Mouse (Mus musculus) small intestine, adult 10 weeks (tissue): ENCODE results near the gene Tbcc. TPM values are rescaled to one million over a fixed set of nuclear protein-coding genes. Genes with fewer than 3 reads are reported as not detected.

Source experiments
- polyA plus RNA-seq: library from polyadenylated mRNA; stranded (reverse); fragments of 350-450 nt; fragmentation: Illumina TruSeq; extraction: RNeasy Lipid Tissue Mini Kit (QIAGEN cat#74804); gene quantifications from one replicate; pipeline ENCODE4 v1.2.3, GENCODE M21; 2014; ENCODE audit warnings: low replicate concordance

Gene Tbcc
- polyA plus RNA-seq, result 0.52 TPM

GRCm38 (mm10) chr17:46890116-46890815, at the start of gene Tbcc:
Tbcc (plus strand) TSS chr17:46890684.

GRCm38 (mm10) chr17:46857903-46858748, 32.4 kb upstream of the Tbcc start, which contains the start of gene Bicral:
Bicral (minus strand) TSS chr17:46858482.

GRCm38 (mm10) chr17:46910186-46910585, 19.7 kb downstream of the Tbcc start, which contains the start of gene Prph2:
Prph2 (plus strand) TSS chr17:46910459.

Other genes starting within 250 kb of the Tbcc start
- gene Klc4, start 244.7 kb upstream of the Tbcc start, polyA plus RNA-seq, result 0.33 TPM
- not detected for gene Mrpl2, start 244.5 kb upstream of the Tbcc start, polyA plus RNA-seq
- not detected for gene Cul7, start 240.3 kb upstream of the Tbcc start, polyA plus RNA-seq
- 2.2 TPM for gene Rrp36, start 216.3 kb upstream of the Tbcc start, polyA plus RNA-seq
- gene Mea1, start 211.9 kb upstream of the Tbcc start, polyA plus RNA-seq, result 1.9 TPM
- gene Klhdc3, start 209.8 kb upstream of the Tbcc start, polyA plus RNA-seq, result 4.2 TPM
- gene Ppp2r5d, start 185.6 kb upstream of the Tbcc start, polyA plus RNA-seq, result 9.8 TPM
- not detected for gene Pex6, start 179.2 kb upstream of the Tbcc start, polyA plus RNA-seq
- not detected for gene Gnmt, start 161.5 kb upstream of the Tbcc start, polyA plus RNA-seq
- gene Cnpy3, start 138.5 kb upstream of the Tbcc start, polyA plus RNA-seq, result 1.9 TPM
- not detected for gene Ptcra, start 127.0 kb upstream of the Tbcc start, polyA plus RNA-seq
- gene 2310039H08Rik, start 118.0 kb upstream of the Tbcc start, polyA plus RNA-seq, result 11.9 TPM
- 16.6 TPM for gene Rpl7l1, start 108.0 kb upstream of the Tbcc start, polyA plus RNA-seq
- gene Bicral, start 32.2 kb upstream of the Tbcc start, polyA plus RNA-seq, result 5.5 TPM
- not detected for gene Prph2, start 19.8 kb downstream of the Tbcc start, polyA plus RNA-seq
- gene Ubr2, start 119.9 kb downstream of the Tbcc start, polyA plus RNA-seq, result 7.9 TPM